Mouse (Mus musculus): ENCODE data around the gene Garem2.

The Garem2 gene

GRCm38 (mm10) chr5:30111126-30111525 is 6.2 kb downstream of the Garem2 start:
- in situ Hi-C loops (cut with MboI; ENCODE audit: low sequenced_read_pairs), result no loop called here

- in situ Hi-C loops (cut with MboI; ENCODE audit: low sequenced_read_pairs), result no loop called here
Measured at GRCm38 (mm10) chr5:30111771-30112170, 6.8 kb downstream of the Garem2 start.

- in situ Hi-C loops (cut with MboI; ENCODE audit: low sequenced_read_pairs), result no loop called here
Measured at GRCm38 (mm10) chr5:30112533-30113068, 7.6 kb downstream of the Garem2 start.

- in situ Hi-C loops (cut with MboI; ENCODE audit: low sequenced_read_pairs), result no loop called here
Measured at GRCm38 (mm10) chr5:30113881-30114760, 9.2 kb downstream of the Garem2 start.

DNA sequence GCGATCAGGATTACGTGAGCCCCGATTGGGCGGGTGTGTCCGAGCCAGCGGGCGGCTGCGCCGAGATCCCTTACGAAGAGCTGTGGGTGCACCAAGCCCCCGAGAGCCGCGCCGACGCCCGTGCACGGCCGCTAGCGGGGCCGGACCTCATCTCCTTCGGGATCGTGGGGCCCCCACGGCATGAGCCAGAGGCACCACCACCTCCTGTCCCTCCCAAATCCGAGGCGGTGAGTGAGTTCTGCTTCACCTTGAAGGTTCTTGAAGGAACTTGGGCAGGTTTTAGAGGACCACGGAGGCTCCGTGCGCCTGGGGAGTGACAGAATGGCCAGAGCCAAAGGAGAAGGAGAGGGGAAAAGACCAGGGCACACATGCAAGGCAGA is 9.8 kb downstream of the Garem2 start:
- in situ Hi-C loops (cut with MboI; ENCODE audit: low sequenced_read_pairs), result no loop called here

DNA sequence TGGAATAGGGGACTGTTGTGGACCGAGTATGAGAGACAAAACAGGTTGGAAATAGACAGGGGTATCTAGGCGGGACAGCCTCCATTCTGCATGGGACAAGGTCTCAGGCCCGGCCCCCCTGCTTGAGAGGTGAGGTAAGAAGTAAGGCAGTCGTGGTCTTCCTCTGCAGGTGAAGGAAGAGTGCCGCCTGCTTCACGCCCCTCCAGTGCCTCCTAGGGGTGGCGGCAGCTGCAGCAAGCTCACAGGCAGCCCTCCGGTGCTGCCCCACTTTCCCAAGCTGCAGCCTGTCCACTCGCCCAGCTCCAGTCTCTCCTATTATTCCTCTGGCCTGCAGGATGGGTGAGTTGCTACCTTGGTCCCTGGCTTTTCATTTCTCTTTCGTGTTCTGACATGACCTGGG is 10.8 kb downstream of the Garem2 start:
- in situ Hi-C loops (cut with MboI; ENCODE audit: low sequenced_read_pairs), result no loop called here

- in situ Hi-C loops (cut with MboI; ENCODE audit: low sequenced_read_pairs), result no loop called here
Measured at GRCm38 (mm10) chr5:30118018-30118417, 13.1 kb downstream of the Garem2 start.

- in situ Hi-C loops (cut with MboI; ENCODE audit: low sequenced_read_pairs), result no loop called here
Measured at GRCm38 (mm10) chr5:30119163-30119562, 14.2 kb downstream of the Garem2 start.

- in situ Hi-C loops (cut with MboI; ENCODE audit: low sequenced_read_pairs), result no loop called here
Measured at GRCm38 (mm10) chr5:30120106-30120505, 15.1 kb downstream of the Garem2 start.

DNA sequence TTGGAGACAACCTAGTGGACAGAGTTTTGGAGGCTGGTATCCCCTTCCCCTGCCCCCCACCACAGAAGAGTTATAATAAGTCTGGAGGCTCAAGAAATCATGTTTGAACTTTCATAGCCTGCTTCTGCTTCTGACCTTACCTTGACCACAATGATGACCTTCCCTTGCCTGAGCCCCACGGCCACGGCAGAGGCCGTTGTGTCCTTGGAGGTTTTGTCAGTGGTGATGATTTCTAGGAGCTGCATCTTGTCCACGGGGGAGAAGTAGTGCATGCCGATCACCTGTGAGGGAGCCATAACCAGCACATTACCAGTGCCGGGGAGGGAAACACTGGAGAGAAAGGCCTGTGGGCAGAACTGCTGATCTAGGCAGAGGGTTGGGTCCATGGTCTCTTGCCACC is 17.5 kb downstream of the Garem2 start:
- in situ Hi-C loops (cut with MboI; ENCODE audit: low sequenced_read_pairs), result no loop called here

GRCm38 (mm10) chr5:30125587-30125986 is 20.6 kb downstream of the Garem2 start:
- in situ Hi-C loops (cut with MboI; ENCODE audit: low sequenced_read_pairs), result no loop called here

- in situ Hi-C loops (cut with MboI; ENCODE audit: low sequenced_read_pairs), result no loop called here
Measured at GRCm38 (mm10) chr5:30126756-30127155, 21.8 kb downstream of the Garem2 start.

DNA sequence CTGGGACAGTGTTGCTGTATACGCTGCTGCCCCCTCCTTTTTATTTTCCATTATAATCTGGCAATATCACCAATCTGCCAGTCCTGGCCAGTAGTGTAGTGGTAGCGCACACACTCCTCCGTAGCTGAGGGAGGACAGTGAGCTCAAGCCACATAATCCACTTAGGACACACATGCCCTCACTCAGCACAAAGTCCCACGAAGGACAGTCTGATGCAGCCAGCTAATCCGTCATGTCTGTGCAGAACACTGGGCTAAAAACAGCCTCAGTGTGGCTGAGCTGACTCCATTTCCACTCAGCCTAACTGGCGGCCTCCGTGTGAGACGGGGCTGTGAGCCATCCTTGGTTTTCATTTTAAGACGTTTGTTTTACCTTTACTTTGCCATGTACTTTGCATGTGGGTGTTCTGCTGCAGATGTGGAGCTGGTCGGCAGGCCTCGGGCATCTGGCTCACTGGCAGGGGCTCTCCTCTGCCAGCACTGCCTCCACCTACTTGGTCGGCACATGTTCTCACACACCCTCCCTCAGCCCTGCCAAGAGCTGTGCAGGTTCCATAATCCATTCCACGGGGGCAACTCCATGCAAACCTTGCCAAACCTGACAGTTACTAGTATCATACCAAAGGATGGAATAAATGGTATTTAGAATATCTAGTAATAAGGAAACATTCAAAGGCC is 23.1 kb downstream of the Garem2 start:
- in situ Hi-C loops (cut with MboI; ENCODE audit: low sequenced_read_pairs), result no loop called here

DNA sequence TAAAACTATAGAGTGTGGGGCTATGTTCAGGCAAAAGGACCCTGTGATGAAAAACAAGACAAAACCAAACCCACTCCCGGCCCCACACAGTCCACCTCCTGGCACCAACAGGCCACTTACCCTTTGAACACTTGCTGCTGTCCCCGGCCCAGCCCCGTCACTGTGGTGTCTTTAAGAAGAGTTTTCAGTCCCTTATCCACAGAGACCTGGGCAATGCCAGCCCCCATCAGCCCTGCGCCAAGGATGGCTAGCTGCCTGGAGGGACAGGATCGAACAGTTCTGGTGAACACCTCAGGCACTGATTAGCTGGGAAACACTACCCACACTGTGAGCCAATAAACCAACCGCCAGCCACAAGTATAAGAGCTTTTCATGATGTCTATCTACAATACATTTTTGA is 23.7 kb downstream of the Garem2 start:
- in situ Hi-C loops (cut with MboI; ENCODE audit: low sequenced_read_pairs), result no loop called here

DNA sequence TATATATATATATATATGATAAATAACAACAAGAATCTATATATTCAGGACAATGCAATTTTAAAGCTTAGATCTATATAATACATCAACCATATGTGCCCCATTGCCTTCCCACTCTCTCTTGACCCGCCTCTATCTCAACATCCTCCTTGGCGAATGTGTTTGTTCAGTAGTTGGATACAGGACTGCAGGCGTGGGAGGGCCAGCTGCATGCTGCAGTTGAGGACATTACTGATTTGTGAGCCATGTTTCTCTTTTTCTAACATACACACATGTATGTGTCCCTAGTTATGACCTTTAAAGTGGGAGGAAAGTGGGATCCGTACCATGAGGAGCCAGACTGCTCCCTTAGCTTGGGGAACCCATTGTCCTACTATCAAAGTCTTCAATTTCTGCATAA is 26.3 kb downstream of the Garem2 start:
- in situ Hi-C loops (cut with MboI; ENCODE audit: low sequenced_read_pairs), result no loop called here

GRCm38 (mm10) chr5:30132173-30132572 is 27.2 kb downstream of the Garem2 start:
- in situ Hi-C loops (cut with MboI; ENCODE audit: low sequenced_read_pairs), result no loop called here

GRCm38 (mm10) chr5:30135711-30136231 is 30.8 kb downstream of the Garem2 start:
- in situ Hi-C loops (cut with MboI; ENCODE audit: low sequenced_read_pairs), result no loop called here

DNA sequence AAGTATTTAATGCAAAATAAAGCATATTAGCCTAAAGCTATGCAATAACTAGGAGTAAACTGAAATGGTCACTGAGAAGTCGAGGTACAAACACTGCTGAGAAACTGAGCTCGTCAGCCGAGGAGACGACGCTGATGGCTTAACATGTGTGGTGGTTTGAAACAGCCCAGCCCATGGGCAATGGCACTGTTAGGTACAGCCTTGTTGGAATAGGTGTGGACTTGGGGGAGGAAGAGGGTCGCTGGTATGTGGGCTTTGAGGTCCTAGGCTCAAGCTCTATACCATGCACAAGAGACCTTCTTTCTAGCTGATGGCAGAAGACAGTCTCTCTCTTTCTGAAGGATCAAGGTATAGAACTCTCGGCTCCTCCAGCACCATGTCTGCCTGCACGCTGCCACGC is 32.3 kb downstream of the Garem2 start:
- in situ Hi-C loops (cut with MboI; ENCODE audit: low sequenced_read_pairs), result no loop called here

DNA sequence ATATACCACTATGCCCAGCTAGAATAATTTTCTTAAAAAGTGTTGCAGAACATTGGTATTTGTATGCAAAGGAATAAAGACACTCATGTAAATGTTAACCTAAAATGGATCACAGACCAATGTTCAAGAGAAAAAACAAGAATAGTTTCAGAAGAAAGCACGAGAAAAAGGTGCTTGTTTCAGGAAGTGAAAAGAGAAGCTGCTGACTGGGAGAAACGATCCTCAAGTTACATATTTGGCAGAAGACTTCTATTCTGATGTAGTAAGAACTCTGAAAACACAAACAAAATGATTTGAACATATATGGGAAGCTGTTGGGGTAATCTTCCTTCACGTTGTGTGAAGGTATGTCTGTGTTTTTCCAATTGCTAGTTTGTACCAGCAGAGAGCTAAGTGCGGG is 33.2 kb downstream of the Garem2 start:
- in situ Hi-C loops (cut with MboI; ENCODE audit: low sequenced_read_pairs), result no loop called here

DNA sequence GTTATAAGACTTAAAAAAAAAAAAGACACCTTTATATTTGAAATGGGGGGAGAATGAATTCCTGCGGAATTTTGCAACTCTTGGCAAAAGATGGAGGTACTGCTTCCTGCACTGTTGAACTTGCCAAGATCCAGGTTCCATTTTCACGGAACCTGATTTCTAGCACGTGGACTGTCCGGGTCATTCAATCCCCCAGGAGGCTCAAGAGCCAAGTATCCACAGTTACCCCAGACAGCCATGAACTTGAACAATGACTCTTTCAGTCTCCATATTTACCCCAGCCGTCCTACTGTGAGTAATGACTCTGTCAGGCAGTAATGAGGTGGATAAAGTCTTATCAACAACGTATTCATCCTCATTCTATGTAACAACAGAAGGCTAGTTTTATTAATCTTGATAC is 41.6 kb downstream of the Garem2 start:
- in situ Hi-C loops (cut with MboI; ENCODE audit: low sequenced_read_pairs), result no loop called here

GRCm38 (mm10) chr5:30148133-30148920 is 43.4 kb downstream of the Garem2 start:
- in situ Hi-C loops (cut with MboI; ENCODE audit: low sequenced_read_pairs), result no loop called here

All from CH12F3 (cell line).